Mouse (Mus musculus) liver (tissue): ENCODE results near the gene Apba1.

Experiments
- DNase-seq: peaks from one replicate; pipeline ENCODE4 v3.0.0-alpha.2; 2020; ENCODE audit warnings: mixed read lengths

Apba1 gene

DNA sequence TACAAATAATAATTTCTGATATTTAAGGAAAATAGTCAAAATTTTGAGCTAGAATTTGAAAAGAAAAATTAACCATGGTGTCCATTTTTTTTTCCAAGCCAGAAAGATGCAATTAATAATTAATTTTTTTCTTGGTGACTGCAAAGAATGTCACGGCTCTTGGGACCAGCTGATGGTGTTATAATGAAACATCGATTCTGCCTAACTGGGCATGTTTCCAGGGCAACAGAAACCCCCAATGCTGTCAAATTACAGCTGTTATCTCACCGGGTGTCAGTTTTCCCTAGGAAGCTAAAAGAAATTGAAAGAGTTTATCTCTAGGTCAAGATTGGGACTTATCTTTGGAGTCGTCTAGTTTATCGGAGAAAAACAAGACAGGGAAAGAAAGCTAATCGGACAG is 225.5 kb downstream of the Apba1 start:
- DNase-seq, result no peak

DNA sequence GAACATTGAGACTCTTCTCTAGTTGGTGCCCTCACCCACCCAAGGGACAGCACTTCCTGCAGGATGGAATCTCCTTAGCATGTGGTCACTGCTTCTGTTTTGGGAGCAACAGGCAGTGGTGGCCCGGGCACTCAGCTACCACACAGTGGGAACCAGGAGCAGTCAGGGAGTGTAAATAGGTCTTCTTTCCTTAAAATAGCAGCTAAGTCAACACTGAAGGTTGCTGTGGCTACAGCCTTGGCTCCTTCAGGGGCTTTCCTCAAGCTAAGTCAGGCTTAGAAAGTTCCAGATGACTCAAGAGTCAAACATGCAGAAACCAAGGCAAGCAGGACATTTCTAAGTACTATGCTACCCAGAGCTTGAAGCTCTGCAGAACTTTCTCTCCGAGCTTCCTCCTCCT is 228.6 kb downstream of the Apba1 start:
- no peak for DNase-seq

DNA sequence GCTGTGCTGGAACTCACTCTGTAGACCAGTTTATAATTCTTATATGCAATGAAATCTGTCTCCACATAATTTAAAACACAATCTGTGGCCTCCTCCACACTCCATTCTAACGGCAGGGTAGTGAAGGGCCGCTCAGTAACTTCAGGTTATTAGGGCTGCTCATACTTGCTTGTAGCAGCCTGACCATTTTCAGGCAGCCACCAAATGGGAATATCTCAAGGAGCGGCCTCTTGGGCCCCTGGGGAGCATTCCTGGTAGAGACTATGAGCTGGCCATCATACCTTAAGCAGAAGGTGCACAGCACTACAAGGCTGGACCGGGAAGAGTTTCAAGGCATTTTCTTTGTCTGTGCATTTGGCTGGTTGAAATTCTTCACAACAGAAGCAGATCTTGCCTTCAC is 229.5 kb downstream of the Apba1 start:
- no peak for DNase-seq

DNA sequence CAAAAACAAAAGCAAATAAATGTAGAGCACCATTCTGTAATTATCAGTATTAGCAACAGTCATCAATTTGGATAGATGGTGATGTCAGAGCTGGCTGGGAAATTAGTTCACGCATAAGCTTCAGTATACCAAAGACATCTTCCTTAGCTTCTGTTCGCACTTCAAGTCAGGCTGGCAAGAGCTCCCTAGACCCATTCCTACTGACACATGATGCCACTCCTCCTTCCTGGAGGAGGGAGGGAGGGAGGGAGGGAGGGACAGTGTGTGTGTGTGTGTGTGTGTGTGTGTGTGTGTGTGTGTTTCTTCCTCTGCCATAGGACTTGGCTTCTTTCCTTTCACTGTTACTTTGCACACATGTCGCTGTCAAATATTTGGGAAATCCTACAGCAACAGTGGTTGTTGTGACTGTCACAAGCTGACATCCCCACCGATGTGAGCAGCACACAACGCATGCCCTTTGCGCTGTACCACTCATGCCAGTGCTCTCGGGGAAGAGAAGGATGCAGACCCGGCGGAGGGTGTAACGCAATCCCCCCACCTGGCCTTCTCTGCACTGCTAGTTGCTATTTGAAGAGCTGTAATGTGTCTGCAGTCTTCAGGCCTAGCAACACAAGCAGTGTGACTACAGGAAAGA is 237.2 kb downstream of the Apba1 start:
- DNase-seq, result no peak
